Mouse (Mus musculus): ENCODE data around the gene Ppp4r3a.

DNA sequence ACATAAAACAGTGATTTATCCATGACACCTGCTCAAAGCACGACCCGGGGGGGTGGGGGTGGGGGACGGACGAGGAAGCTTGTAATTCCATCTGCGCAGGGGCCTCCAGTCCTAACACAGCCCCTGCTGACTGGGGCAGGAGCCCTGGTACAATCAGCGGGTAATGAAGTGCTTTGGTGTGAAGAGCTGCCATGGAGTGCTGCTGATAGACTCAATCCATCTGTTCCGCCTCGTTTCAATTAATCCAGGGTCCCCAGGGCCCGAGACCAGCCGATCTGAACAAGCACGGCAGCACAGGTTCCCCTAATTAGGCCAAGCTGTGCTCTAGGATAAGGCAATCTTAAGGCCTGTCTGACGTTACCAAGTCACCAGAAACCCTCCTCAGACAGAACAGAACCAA, 93.2 kb downstream of the Ppp4r3a start:
- TF ChIP-seq CTCF (IDR thresholded peaks at IDR 0.05; ENCODE audit: low read depth, low read length) (no peak), TAL1 (conservative IDR thresholded peaks at IDR 0.05; ENCODE audit: low read depth, low read length) (no peak), GATA2 (IDR thresholded peaks at IDR 0.05; ENCODE audit: borderline replicate concordance, low read depth, low read length) (no peak), GATA1 (IDR thresholded peaks at IDR 0.05; ENCODE audit: borderline replicate concordance, low read length) (no peak)
